Mouse (Mus musculus) G1E-ER4 (cell line): ENCODE measurements around the gene Evi5. TPM values are rescaled to one million over a fixed set of nuclear protein-coding genes. Genes with fewer than 3 reads are reported as not detected.

Experiments used
- GATA1 ChIP-seq: IDR thresholded peaks from one replicate; pipeline ENCODE4 v1.8.0; 2012; ENCODE audit warnings: low read length, inconsistent platforms
- polyA plus RNA-seq: library from polyadenylated mRNA; stranded (reverse); fragments of >175 nt; gene quantifications from 2 replicates; pipeline ENCODE4 v1.2.3, GENCODE M21; 2012

Gene Evi5
- polyA plus RNA-seq, 1 experiment = 8.3 TPM

- no peak for TF ChIP-seq GATA1
Observed at GRCm38 (mm10) chr5:107847349-107847748, 27.6 kb downstream of the Evi5 start.

GRCm38 (mm10) chr5:107840549-107841238 is 34.2 kb downstream of the Evi5 start:
- no peak for TF ChIP-seq GATA1

GRCm38 (mm10) chr5:107838891-107839644 is 35.8 kb downstream of the Evi5 start:
- TF ChIP-seq GATA1 = no peak

GRCm38 (mm10) chr5:107834287-107834686 is 40.6 kb downstream of the Evi5 start:
- TF ChIP-seq GATA1 = no peak

GRCm38 (mm10) chr5:107831351-107831750 is 43.6 kb downstream of the Evi5 start:
- no peak for TF ChIP-seq GATA1

- no peak for TF ChIP-seq GATA1
Observed at GRCm38 (mm10) chr5:107829998-107830560, 44.8 kb downstream of the Evi5 start, which contains the start of gene Ube2d2b. Gene Ube2d2b, plus strand, starts transcription at chr5:107830099.

- TF ChIP-seq GATA1 = no peak
Observed at GRCm38 (mm10) chr5:107822521-107822920, 52.4 kb downstream of the Evi5 start.

- TF ChIP-seq GATA1 = no peak
Observed at GRCm38 (mm10) chr5:107814651-107815050, 60.3 kb downstream of the Evi5 start.

- TF ChIP-seq GATA1 = no peak
Observed at GRCm38 (mm10) chr5:107807496-107807895, 67.4 kb downstream of the Evi5 start.

GRCm38 (mm10) chr5:107802621-107803020 is 72.3 kb downstream of the Evi5 start:
- TF ChIP-seq GATA1 = no peak

- TF ChIP-seq GATA1 = no peak
Observed at GRCm38 (mm10) chr5:107801234-107801633, 73.7 kb downstream of the Evi5 start.

GRCm38 (mm10) chr5:107798290-107798689 is 76.6 kb downstream of the Evi5 start:
- no peak for TF ChIP-seq GATA1

- TF ChIP-seq GATA1 = no peak
Observed at GRCm38 (mm10) chr5:107793927-107794326, 81.0 kb downstream of the Evi5 start.

- TF ChIP-seq GATA1 = no peak
Observed at GRCm38 (mm10) chr5:107793258-107793657, 81.6 kb downstream of the Evi5 start.

- no peak for TF ChIP-seq GATA1
Observed at GRCm38 (mm10) chr5:107792516-107792915, 82.4 kb downstream of the Evi5 start.

GRCm38 (mm10) chr5:107791966-107792365 is 82.9 kb downstream of the Evi5 start:
- TF ChIP-seq GATA1 = no peak

GRCm38 (mm10) chr5:107789492-107789891 is 85.4 kb downstream of the Evi5 start:
- no peak for TF ChIP-seq GATA1
